Mouse (Mus musculus) heart, embryonic 12.5 days (tissue): ENCODE measurements around the gene Pskh1. TPM values are rescaled to one million over a fixed set of nuclear protein-coding genes. Genes with fewer than 3 reads are reported as not detected.

ENCODE experiments used
- ATAC-seq: fragments of 200-750 bp; cut with Nextera tagmentation; 2 replicates; pipeline ENCODE4 v1.8.0; 2017; ENCODE audit warnings: moderate TSS enrichment, moderate library complexity; ENCODE audit not compliant: insufficient number of reproducible peaks, low FRiP score
- H3K27ac ChIP-seq: fragments of 300-500 bp; sonication (generic); 2 replicates; pipeline ENCODE4 v1.5.1; 2016; ENCODE audit warnings: mild to moderate bottlenecking, moderate library complexity; ENCODE audit not compliant: poor library complexity, severe bottlenecking
- H3K27me3 ChIP-seq: fragments of 300-500 bp; sonication (generic); replicated peaks from 2 replicates; pipeline ENCODE4 v1.6.1; 2016; ENCODE audit warnings: mild to moderate bottlenecking, moderate library complexity
- H3K36me3 ChIP-seq: fragments of 300-500 bp; sonication (generic); 2 replicates; pipeline ENCODE4 v1.6.1; 2016; ENCODE audit warnings: mild to moderate bottlenecking, moderate library complexity
- H3K4me1 ChIP-seq: fragments of 300-500 bp; sonication (generic); replicated peaks from 2 replicates; pipeline ENCODE4 v1.6.1; 2016; ENCODE audit warnings: mild to moderate bottlenecking
- H3K4me2 ChIP-seq: fragments of 300-500 bp; sonication (generic); 2 replicates; pipeline ENCODE4 v1.6.1; 2016; ENCODE audit warnings: mild to moderate bottlenecking, moderate library complexity
- H3K4me3 ChIP-seq: fragments of 300-500 bp; sonication (generic); 2 replicates; pipeline ENCODE4 v1.5.1; 2016; ENCODE audit warnings: mild to moderate bottlenecking
- H3K9ac ChIP-seq: fragments of 300-500 bp; sonication (generic); 2 replicates; pipeline ENCODE4 v1.6.1; 2016; ENCODE audit warnings: mild to moderate bottlenecking, moderate library complexity
- H3K9me3 ChIP-seq: fragments of 300-500 bp; sonication (generic); replicated peaks from 2 replicates; pipeline ENCODE4 v1.6.1; 2016; ENCODE audit warnings: mild to moderate bottlenecking, moderate library complexity
- WGBS: fragments of 180-500 bp; shearing (Covaris S2); methylation state at CpG from one replicate; pipeline ENCODE4 v1.1.7; 2016; 5-methylcytosine and 5-hydroxymethylcytosine counted together
- polyA plus RNA-seq: library from polyadenylated mRNA; unstranded; fragments of >200 nt; fragmentation: Nextera tagmentation; extraction: Ambion mirVana; gene quantifications from 2 replicates; pipeline ENCODE4 v1.2.1, GENCODE M21; 2016

Pskh1 gene
- polyA plus RNA-seq, 1 experiment from 2014 or later = 27.4 TPM

- ATAC-seq = peak; percentile 31; the same call in 1 of the 2 replicates
- peaks cover 21% of the 10 kb centered on the region for H3K4me1 ChIP-seq
- H3K9me3 ChIP-seq = no peaks in the 10 kb centered on the region
- H3K4me3 ChIP-seq = peak overlapping the region; percentile 77
- H3K27me3 ChIP-seq = no peaks in the 10 kb centered on the region
- H3K36me3 ChIP-seq = peaks cover 37% of the 10 kb centered on the region
- peak overlapping the region; percentile 86 for H3K4me2 ChIP-seq
- H3K9ac ChIP-seq = peak overlapping the region; percentile 91
- WGBS = under 1% methylated on average over 33 of the region's 33 CpGs
- H3K27ac ChIP-seq = peak overlapping the region; percentile 95
Observed at GRCm38 (mm10) chr8:105937496-105938305, 37.5 kb downstream of the Pskh1 start.

- ATAC-seq = no peak
- Histone ChIP-seq H3K27ac (peak within 1 kb of the TSS; percentile 95), H3K36me3 (peaks cover 43% of the 10 kb centered on the region), H3K9ac (peak within 1 kb of the TSS; percentile 91), H3K27me3 (no peaks in the 10 kb centered on the region), H3K4me1 (peaks cover 21% of the 10 kb centered on the region), H3K4me2 (peak within 1 kb of the TSS; percentile 86), H3K9me3 (no peaks in the 10 kb centered on the region), H3K4me3 (peak within 1 kb of the TSS; percentile 77)
- WGBS = 28% methylated on average over 4 of the region's 4 CpGs
Observed at GRCm38 (mm10) chr8:105938306-105938669, 38.0 kb downstream of the Pskh1 start, which contains the start of gene Psmb10. Gene Psmb10, minus strand, starts transcription at chr8:105938444.

GRCm38 (mm10) chr8:105942026-105942425 lies 41.8 kb downstream of the Pskh1 start:
- Histone ChIP-seq H3K4me3 (no peak overlapping the region), H3K27me3 (no peaks in the 10 kb centered on the region), H3K4me1 (peaks cover 6% of the 10 kb centered on the region), H3K27ac (no peak overlapping the region), H3K4me2 (no peak overlapping the region), H3K9me3 (no peaks in the 10 kb centered on the region), H3K36me3 (peaks cover 75% of the 10 kb centered on the region), H3K9ac (no peak overlapping the region)
- no peak for ATAC-seq
- WGBS = 89% methylated on average over 11 of the region's 11 CpGs

- peaks cover 80% of the 10 kb centered on the region for H3K36me3 ChIP-seq
- peaks cover 6% of the 10 kb centered on the region for H3K4me1 ChIP-seq
- H3K9ac ChIP-seq = no peak overlapping the region
- H3K9me3 ChIP-seq = no peaks in the 10 kb centered on the region
- H3K27me3 ChIP-seq = no peaks in the 10 kb centered on the region
- no peak overlapping the region for H3K4me2 ChIP-seq
- 93% methylated on average over 5 of the region's 5 CpGs for WGBS
- H3K4me3 ChIP-seq = no peak overlapping the region
- H3K27ac ChIP-seq = no peak overlapping the region
- no peak for ATAC-seq
Observed at GRCm38 (mm10) chr8:105942542-105942941, 42.3 kb downstream of the Pskh1 start.

- no peak for ATAC-seq
- Histone ChIP-seq H3K9ac (0 out of 2 replicates have a peak within 1 kb of the TSS, but pooled peaks have one; percentile 6), H3K27ac (no peak within 1 kb of the TSS)
Observed at GRCm38 (mm10) chr8:105943321-105943739, 43.1 kb downstream of the Pskh1 start, which contains the start of gene Lcat. Gene Lcat, minus strand, starts transcription at chr8:105943382.

GRCm38 (mm10) chr8:105949350-105949749 lies 49.1 kb downstream of the Pskh1 start:
- peak; percentile 34; the same call in 1 of the 2 replicates for ATAC-seq
- Histone ChIP-seq H3K4me3 (no peak overlapping the region), H3K27ac (peak overlapping the region; percentile 57), H3K4me1 (peaks cover 37% of the 10 kb centered on the region), H3K27me3 (no peaks in the 10 kb centered on the region), H3K9me3 (no peaks in the 10 kb centered on the region), H3K4me2 (no peak overlapping the region), H3K36me3 (peaks cover 94% of the 10 kb centered on the region), H3K9ac (peak overlapping the region; percentile 46; the same call in 1 of the 2 replicates)
- WGBS = 47% methylated on average over 10 of the region's 10 CpGs

More at GRCm38 (mm10) chr8:105943321-105943739, 43.1 kb downstream of the Pskh1 start, which contains the start of gene Lcat:
- H3K4me3 ChIP-seq = no peak within 1 kb of the TSS
- no peaks in the 10 kb centered on the region for H3K27me3 ChIP-seq
- no peak within 1 kb of the TSS for H3K4me2 ChIP-seq
- WGBS = 75% methylated on average over 7 of the region's 8 CpGs
- H3K4me1 ChIP-seq = peaks cover 5% of the 10 kb centered on the region
- H3K9me3 ChIP-seq = no peaks in the 10 kb centered on the region
- H3K36me3 ChIP-seq = peaks cover 88% of the 10 kb centered on the region

- no peak overlapping the region for H3K4me3 ChIP-seq
- ATAC-seq = no peak
- H3K36me3 ChIP-seq = peaks cover 90% of the 10 kb centered on the region
- H3K4me1 ChIP-seq = peaks cover 37% of the 10 kb centered on the region
- 0 out of 2 replicates have a peak overlapping the region, but pooled peaks have one; percentile 15 for H3K9ac ChIP-seq
- peak overlapping the region; percentile 68 for H3K27ac ChIP-seq
- H3K4me2 ChIP-seq = no peak overlapping the region
- H3K27me3 ChIP-seq = no peaks in the 10 kb centered on the region
- 38% methylated on average over 7 of the region's 7 CpGs for WGBS
- no peaks in the 10 kb centered on the region for H3K9me3 ChIP-seq
Observed at GRCm38 (mm10) chr8:105951057-105951659, 50.9 kb downstream of the Pskh1 start.

- no peak overlapping the region for H3K9ac ChIP-seq
- no peaks in the 10 kb centered on the region for H3K9me3 ChIP-seq
- WGBS = 66% methylated on average over 4 of the region's 4 CpGs
- peaks cover 79% of the 10 kb centered on the region for H3K36me3 ChIP-seq
- no peak overlapping the region for H3K27ac ChIP-seq
- peaks cover 27% of the 10 kb centered on the region for H3K4me1 ChIP-seq
- ATAC-seq = no peak
- no peaks in the 10 kb centered on the region for H3K27me3 ChIP-seq
- H3K4me3 ChIP-seq = no peak overlapping the region
- no peak overlapping the region for H3K4me2 ChIP-seq
Observed at GRCm38 (mm10) chr8:105956556-105956955, 56.3 kb downstream of the Pskh1 start.

GRCm38 (mm10) chr8:105957813-105958212 lies 57.6 kb downstream of the Pskh1 start:
- Histone ChIP-seq H3K4me1 (peaks cover 37% of the 10 kb centered on the region), H3K4me2 (no peak overlapping the region), H3K36me3 (peaks cover 70% of the 10 kb centered on the region), H3K4me3 (no peak overlapping the region), H3K27me3 (no peaks in the 10 kb centered on the region), H3K9ac (0 out of 2 replicates have a peak overlapping the region, but pooled peaks have one; percentile 3), H3K9me3 (no peaks in the 10 kb centered on the region), H3K27ac (0 out of 2 replicates have a peak overlapping the region, but pooled peaks have one; percentile 19)
- no peak for ATAC-seq
- WGBS = 39% methylated on average over 3 of the region's 4 CpGs

- WGBS = 82% methylated on average over 7 of the region's 7 CpGs
- peaks cover 52% of the 10 kb centered on the region for H3K4me1 ChIP-seq
- peaks cover 55% of the 10 kb centered on the region for H3K36me3 ChIP-seq
- ATAC-seq = no peak
- H3K9me3 ChIP-seq = no peaks in the 10 kb centered on the region
- H3K27me3 ChIP-seq = no peaks in the 10 kb centered on the region
- no peak overlapping the region for H3K4me3 ChIP-seq
- H3K9ac ChIP-seq = no peak overlapping the region
- H3K27ac ChIP-seq = no peak overlapping the region
- H3K4me2 ChIP-seq = no peak overlapping the region
Observed at GRCm38 (mm10) chr8:105959350-105959749, 59.1 kb downstream of the Pskh1 start.

GRCm38 (mm10) chr8:105961101-105961500 lies 60.9 kb downstream of the Pskh1 start:
- Histone ChIP-seq H3K4me2 (no peak overlapping the region), H3K9ac (no peak overlapping the region), H3K4me1 (peaks cover 64% of the 10 kb centered on the region), H3K4me3 (no peak overlapping the region), H3K27me3 (no peaks in the 10 kb centered on the region), H3K27ac (no peak overlapping the region), H3K9me3 (no peaks in the 10 kb centered on the region), H3K36me3 (peaks cover 43% of the 10 kb centered on the region)
- WGBS = 70% methylated on average over 14 of the region's 14 CpGs
- no peak for ATAC-seq
